Mouse (Mus musculus): ENCODE data around the gene Ly6g6e. TPM values are rescaled to one million over a fixed set of nuclear protein-coding genes. Genes with fewer than 3 reads are reported as not detected.

The Ly6g6e gene
- polyA plus RNA-seq, 1 experiment, result 1.2 TPM

GRCm38 (mm10) chr17:35127017-35127416 is 50.3 kb downstream of the Ly6g6e start:
- TF ChIP-seq CTCF (IDR thresholded peaks at IDR 0.05; ENCODE audit: borderline replicate concordance, extremely low read depth, insufficient read depth, insufficient read length) (no peak), POLR2A (IDR thresholded peaks at IDR 0.05; ENCODE audit: borderline replicate concordance, extremely low read depth, insufficient read depth, insufficient read length, poor library complexity, severe bottlenecking) (no peak)

More at GRCm38 (mm10) chr17:35127017-35127416, 50.3 kb downstream of the Ly6g6e start:
- no peak for DNase-seq (ENCODE audit: low read depth)

Other genes starting within 250 kb of the Ly6g6e start
- 57.1 and 75.0 TPM in 2 replicates for gene Stk19, start 240.0 kb upstream of the Ly6g6e start, polyA plus RNA-seq (2012; rRNA removed)
- gene Dxo, start 239.9 kb upstream of the Ly6g6e start, polyA plus RNA-seq (2012; rRNA removed), result 73.5 and 101 TPM in 2 replicates
- 88.8 and 119 TPM in 2 replicates for gene Skiv2l, start 226.7 kb upstream of the Ly6g6e start, polyA plus RNA-seq (2012; rRNA removed)
- 62.1 and 66.0 TPM in 2 replicates for gene Nelfe, start 226.5 kb upstream of the Ly6g6e start, polyA plus RNA-seq (2012; rRNA removed)
- gene Cfb, start 214.4 kb upstream of the Ly6g6e start, polyA plus RNA-seq (2012; rRNA removed), result 0.21 and 0.42 TPM in 2 replicates
- 116 and 135 TPM in 2 replicates for gene Zbtb12, start 197.4 kb upstream of the Ly6g6e start, polyA plus RNA-seq (2012; rRNA removed)
- 0.04 TPM in 1 of 2 replicates, not detected in the other for gene Gm20547, start 194.9 kb upstream of the Ly6g6e start, polyA plus RNA-seq (2012; rRNA removed)
- 1.1 and 2.3 TPM in 2 replicates for gene C2, start 178.6 kb upstream of the Ly6g6e start, polyA plus RNA-seq (2012; rRNA removed)
- gene Ehmt2, start 178.4 kb upstream of the Ly6g6e start, polyA plus RNA-seq (2012; rRNA removed), result 350 and 361 TPM in 2 replicates
- 0.06 and 0.07 TPM in 2 replicates for gene Slc44a4, start 162.4 kb upstream of the Ly6g6e start, polyA plus RNA-seq (2012; rRNA removed)
- gene Neu1, start 145.6 kb upstream of the Ly6g6e start, polyA plus RNA-seq (2012; rRNA removed), result 28.0 and 29.6 TPM in 2 replicates
- gene Hspa1b, start 117.7 kb upstream of the Ly6g6e start, polyA plus RNA-seq (2012; rRNA removed), result 6.3 and 7.1 TPM in 2 replicates
- not detected in 2 replicates for gene Gm20481, start 107.0 kb upstream of the Ly6g6e start, polyA plus RNA-seq (2012; rRNA removed)
- 6.3 and 6.6 TPM in 2 replicates for gene Hspa1a, start 104.7 kb upstream of the Ly6g6e start, polyA plus RNA-seq (2012; rRNA removed)
- 0.14 and 0.40 TPM in 2 replicates for gene Hspa1l, start 104.2 kb upstream of the Ly6g6e start, polyA plus RNA-seq (2012; rRNA removed)
- gene Lsm2, start 95.0 kb upstream of the Ly6g6e start, polyA plus RNA-seq (2012; rRNA removed), result 136 and 185 TPM in 2 replicates
- gene Vars, start 75.9 kb upstream of the Ly6g6e start, polyA plus RNA-seq (2012; rRNA removed), result 99.2 and 119 TPM in 2 replicates
- gene Vwa7, start 60.3 kb upstream of the Ly6g6e start, polyA plus RNA-seq (2012; rRNA removed), result 0.49 and 0.71 TPM in 2 replicates
- gene Sapcd1, start 48.9 kb upstream of the Ly6g6e start, polyA plus RNA-seq (2012; rRNA removed), result 4.0 and 6.5 TPM in 2 replicates
- 4.2 and 6.4 TPM in 2 replicates for gene Msh5, start 30.2 kb upstream of the Ly6g6e start, polyA plus RNA-seq (2012; rRNA removed)
- gene Clic1, start 26.9 kb upstream of the Ly6g6e start, polyA plus RNA-seq (2012; rRNA removed), result 69.6 and 89.8 TPM in 2 replicates
- 322 and 438 TPM in 2 replicates for gene Ddah2, start 17.9 kb upstream of the Ly6g6e start, polyA plus RNA-seq (2012; rRNA removed)
- 0.42 and 0.50 TPM in 2 replicates for gene Ly6g6c, start 11.5 kb upstream of the Ly6g6e start, polyA plus RNA-seq (2012; rRNA removed)
- 0.30 and 0.35 TPM in 2 replicates for gene Mpig6b, start 10.7 kb upstream of the Ly6g6e start, polyA plus RNA-seq (2012; rRNA removed)
- 1.8 and 2.7 TPM in 2 replicates for gene Ly6g6d, start 1.2 kb downstream of the Ly6g6e start, polyA plus RNA-seq (2012; rRNA removed)
- 0.15 and 0.30 TPM in 2 replicates for gene Ly6g6f, start 8.7 kb downstream of the Ly6g6e start, polyA plus RNA-seq (2012; rRNA removed)
- gene Abhd16a, start 12.4 kb downstream of the Ly6g6e start, polyA plus RNA-seq (2012; rRNA removed), result 91.0 and 135 TPM in 2 replicates
- not detected in 2 replicates for gene Ly6g5c, start 31.4 kb downstream of the Ly6g6e start, polyA plus RNA-seq (2012; rRNA removed)
- gene Ly6g5b, start 38.5 kb downstream of the Ly6g6e start, polyA plus RNA-seq (2012; rRNA removed), result 3.1 and 3.4 TPM in 2 replicates
- gene Gpank1, start 44.6 kb downstream of the Ly6g6e start, polyA plus RNA-seq (2012; rRNA removed), result 21.4 and 25.3 TPM in 2 replicates
- gene Csnk2b, start 45.2 kb downstream of the Ly6g6e start, polyA plus RNA-seq (2012; rRNA removed), result 243 and 257 TPM in 2 replicates
- 3.3 and 4.6 TPM in 2 replicates for gene D17H6S53E, start 49.5 kb downstream of the Ly6g6e start, polyA plus RNA-seq (2012; rRNA removed)
- gene Apom, start 55.1 kb downstream of the Ly6g6e start, polyA plus RNA-seq (2012; rRNA removed), result 0.93 and 1.1 TPM in 2 replicates
- 378 and 427 TPM in 2 replicates for gene Bag6, start 58.3 kb downstream of the Ly6g6e start, polyA plus RNA-seq (2012; rRNA removed)
- 367 and 409 TPM in 2 replicates for gene Prrc2a, start 88.0 kb downstream of the Ly6g6e start, polyA plus RNA-seq (2012; rRNA removed)
- 1.6 and 2.2 TPM in 2 replicates for gene Aif1, start 99.2 kb downstream of the Ly6g6e start, polyA plus RNA-seq (2012; rRNA removed)
- 8.2 and 11.8 TPM in 2 replicates for gene Lst1, start 111.5 kb downstream of the Ly6g6e start, polyA plus RNA-seq (2012; rRNA removed)
- gene Ltb, start 117.5 kb downstream of the Ly6g6e start, polyA plus RNA-seq (2012; rRNA removed), result 0.58 and 1.1 TPM in 2 replicates
- 0.15 and 0.21 TPM in 2 replicates for gene Tnf, start 125.1 kb downstream of the Ly6g6e start, polyA plus RNA-seq (2012; rRNA removed)
- gene Lta, start 128.4 kb downstream of the Ly6g6e start, polyA plus RNA-seq (2012; rRNA removed), result 0.27 and 0.29 TPM in 2 replicates
- gene Gm16181, start 143.9 kb downstream of the Ly6g6e start, polyA plus RNA-seq (2012; rRNA removed), result not detected in 2 replicates
- gene Atp6v1g2, start 156.8 kb downstream of the Ly6g6e start, polyA plus RNA-seq (2012; rRNA removed), result 72.5 and 74.9 TPM in 2 replicates
- gene Nfkbil1, start 158.9 kb downstream of the Ly6g6e start, polyA plus RNA-seq (2012; rRNA removed), result 13.4 and 17.3 TPM in 2 replicates
- gene Ddx39b, start 164.8 kb downstream of the Ly6g6e start, polyA plus RNA-seq (2012; rRNA removed), result 887 and 1,110 TPM in 2 replicates
- gene H2-D1, start 185.8 kb downstream of the Ly6g6e start, polyA plus RNA-seq (2012; rRNA removed), result 37.1 and 39.5 TPM in 2 replicates
- 0.10 TPM in 2 replicates for gene H2-Q1, start 243.5 kb downstream of the Ly6g6e start, polyA plus RNA-seq (2012; rRNA removed)

Measured in brain, embryonic 14.5 days (tissue).